13 mouse cellular contexts compared by ENCODE assay signal in the genomic region with DNA sequence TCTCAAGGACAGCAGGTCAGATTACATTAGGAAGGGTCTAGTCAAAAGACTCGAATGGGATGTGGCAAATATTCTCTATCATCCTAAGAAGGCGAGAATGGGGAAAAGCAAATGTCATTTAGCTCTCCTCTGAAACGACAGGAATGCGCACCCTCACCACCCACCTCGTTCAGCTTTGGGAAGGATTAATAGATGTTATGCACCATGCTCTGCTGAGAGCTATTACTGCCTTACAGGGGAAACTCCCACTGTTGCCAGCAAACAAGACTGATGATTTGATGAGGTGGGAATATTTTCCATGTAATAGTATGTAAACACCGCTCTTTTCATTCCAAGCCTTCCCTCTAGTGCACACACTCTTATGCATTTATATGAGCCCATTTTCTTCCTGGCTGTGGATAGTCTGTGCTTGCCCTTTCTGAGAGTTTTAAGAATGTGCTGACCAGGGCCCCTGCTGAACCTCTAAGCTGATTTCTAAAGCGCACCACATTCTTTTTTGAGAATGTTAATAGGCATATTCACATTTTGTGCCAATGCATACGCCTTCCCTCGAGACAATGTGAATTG.
"Had no signal": no experiment of that assay in that cellular context is flagged by ENCODE, and none has a peak within 500 bp of the region (broad histone marks: within the 10 kb centered on the region; RNA-seq: fewer than 3 reads in every experiment).

No protein-coding gene starts in this region.

- H3K9ac ChIP-seq: limb, embryonic 12.5 days; liver, embryonic 13.5 days; liver, postnatal 0 days had no signal

- H3K4me3 ChIP-seq: layer of hippocampus, adult 2 months; limb, embryonic 12.5 days; liver, embryonic 13.5 days had no signal

- H3K4me1 ChIP-seq: limb, embryonic 12.5 days; liver, embryonic 13.5 days had no signal

- H3K9me3 ChIP-seq: limb, embryonic 12.5 days; liver, embryonic 13.5 days had no signal

- H3K36me3 ChIP-seq: limb, embryonic 12.5 days; liver, embryonic 13.5 days had no signal

- DNase-seq: kidney, adult 18-20 months; kidney, postnatal 10 days; kidney, postnatal 4 days; liver; liver, embryonic 13.5 days; liver, postnatal 0 days; lung, postnatal 36 days; right cerebral cortex, postnatal 4 days; spleen, adult 18-20 months; thymus, adult 18-20 months; thymus, postnatal 14 days had no signal

- ATAC-seq: liver, postnatal 0 days had no signal

- H3K27me3 ChIP-seq: limb, embryonic 12.5 days; liver, embryonic 13.5 days had no signal

- H3K27ac ChIP-seq: layer of hippocampus, adult 2 months; limb, embryonic 12.5 days; liver, embryonic 13.5 days had no signal

- H3K4me2 ChIP-seq: limb, embryonic 12.5 days; liver, embryonic 13.5 days had no signal
